Mouse (Mus musculus) myocyte (in vitro differentiated cells): ENCODE measurements around the gene Muc13.

Experiments
- CEBPB ChIP-seq: IDR thresholded peaks from 2 replicates; pipeline ENCODE4 v1.6.1; 2011; ENCODE audit warnings: mild to moderate bottlenecking, moderate library complexity; ENCODE audit not compliant: poor library complexity, insufficient read depth, severe bottlenecking
- E2F4 ChIP-seq: IDR thresholded peaks from one replicate; pipeline ENCODE4 v1.6.1; 2011; ENCODE audit warnings: mild to moderate bottlenecking, control low read depth, moderate library complexity; ENCODE audit not compliant: insufficient read depth
- MAX ChIP-seq: IDR thresholded peaks from one replicate; pipeline ENCODE4 v1.6.1; 2011; ENCODE audit warnings: low read depth, mild to moderate bottlenecking, control low read depth
- MYOD1 ChIP-seq, 3 experiments: IDR thresholded peaks; one replicate each; pipeline ENCODE4 v1.6.1; 2011; ENCODE audit warnings: control low read depth in 2 of 3, low read depth in 2 of 3, mild to moderate bottlenecking in 2 of 3, moderate library complexity in 1 of 3; ENCODE audit not compliant: insufficient read length in 2 of 3, control insufficient read depth in 1 of 3
- MYOG ChIP-seq, 3 experiments: IDR thresholded peaks; one replicate each; pipeline ENCODE4 v1.6.1; 2011; ENCODE audit warnings: control low read depth in 2 of 3, low read depth in 2 of 3, mild to moderate bottlenecking in 2 of 3; ENCODE audit not compliant: insufficient read length in 2 of 3, control insufficient read depth in 1 of 3, insufficient read depth in 1 of 3
- POLR2A ChIP-seq: IDR thresholded peaks from one replicate; pipeline ENCODE4 v1.6.1; 2011; ENCODE audit warnings: low read depth, mild to moderate bottlenecking, control low read depth, moderate library complexity; ENCODE audit not compliant: insufficient read length
- POLR2AphosphoS2 ChIP-seq: IDR thresholded peaks from one replicate; pipeline ENCODE4 v1.6.1; 2011; ENCODE audit warnings: low read depth, control low read depth; ENCODE audit not compliant: insufficient read length
- REST ChIP-seq: IDR thresholded peaks from one replicate; pipeline ENCODE4 v1.6.1; 2011; ENCODE audit warnings: mild to moderate bottlenecking, control low read depth, moderate library complexity; ENCODE audit not compliant: insufficient read depth, insufficient read length
- SRF ChIP-seq: IDR thresholded peaks from one replicate; pipeline ENCODE4 v1.6.1; 2011; ENCODE audit warnings: low read depth; ENCODE audit not compliant: control insufficient read depth, insufficient read length
- TCF12 ChIP-seq: IDR thresholded peaks from one replicate; pipeline ENCODE4 v1.6.1; 2011; ENCODE audit warnings: mild to moderate bottlenecking, control low read depth; ENCODE audit not compliant: poor library complexity, insufficient read depth, severe bottlenecking
- TCF3 ChIP-seq: IDR thresholded peaks from one replicate; pipeline ENCODE4 v1.6.1; 2011; ENCODE audit warnings: low read depth, control low read depth; ENCODE audit not compliant: insufficient read length
- USF1 ChIP-seq: IDR thresholded peaks from one replicate; pipeline ENCODE4 v1.6.1; 2011; ENCODE audit warnings: low read depth, mild to moderate bottlenecking, control low read depth, moderate library complexity

- TF ChIP-seq POLR2A (no peak), USF1 (no peak), CEBPB (no peak), MYOG (IDR thresholded peaks at IDR 0.05; ENCODE audit: control insufficient read depth in 1 of 3, insufficient read depth in 1 of 3, insufficient read length in 2 of 3, low read depth in 2 of 3) (no peak), MYOD1 (IDR thresholded peaks at IDR 0.05; ENCODE audit: control insufficient read depth in 1 of 3, insufficient read length in 2 of 3, low read depth in 2 of 3) (no peak), SRF (no peak), E2F4 (no peak), REST (no peak), TCF12 (no peak), MAX (no peak), TCF3 (no peak), POLR2AphosphoS2 (no peak)
Measured at GRCm38 (mm10) chr16:33772809-33773208, 21.0 kb upstream of the Muc13 start.
